Mouse (Mus musculus) induced T-regulatory cell, adult 2 months (primary cell): ENCODE data around the gene Lpcat2.

Source experiments
- DNase-seq: peaks from one replicate; pipeline ENCODE4 v3.0.0-alpha.2; 2012; ENCODE audit warnings: low read depth

Gene Lpcat2

DNA sequence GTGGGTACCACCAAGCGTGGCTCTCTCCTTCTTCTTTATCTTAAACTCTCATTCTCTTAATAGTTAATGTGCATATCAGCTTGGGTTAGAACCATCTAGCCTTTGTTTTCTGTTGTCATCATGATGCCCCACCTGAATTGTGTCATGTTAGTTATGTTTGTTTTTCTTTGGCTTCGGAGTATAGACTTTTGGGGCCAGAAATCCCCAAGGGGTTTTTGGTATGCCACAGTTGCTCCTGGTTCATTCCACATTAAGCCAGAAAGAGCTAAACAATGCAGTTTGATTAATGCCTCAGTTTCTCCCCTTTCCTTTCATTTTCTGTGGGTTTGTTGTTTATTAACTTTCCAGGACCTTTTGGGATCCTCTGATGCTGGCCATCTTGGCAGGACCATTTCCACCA is 53.3 kb downstream of the Lpcat2 start:
- DNase-seq, result no peak

GRCm38 (mm10) chr8:92911477-92911876 is 56.3 kb downstream of the Lpcat2 start:
- DNase-seq, result no peak

DNA sequence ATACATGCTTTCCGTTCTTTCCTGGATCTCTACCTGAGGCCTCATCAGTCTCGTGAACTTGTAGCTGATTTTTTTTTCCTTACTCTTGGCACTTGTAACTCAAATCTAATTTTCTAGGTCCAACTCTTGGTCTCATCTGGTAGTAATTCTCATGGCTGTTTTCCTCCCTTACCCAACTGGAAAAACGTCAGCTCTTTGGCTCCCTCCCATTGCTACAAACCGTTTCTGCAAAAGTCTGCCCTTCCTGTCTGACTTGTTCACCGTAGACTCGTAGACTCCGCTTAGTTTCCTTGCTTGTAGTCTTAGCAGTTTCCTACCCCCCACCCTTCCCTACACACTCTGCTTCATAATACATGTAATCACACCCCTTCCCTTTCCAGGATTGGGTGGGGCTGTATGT is 58.3 kb downstream of the Lpcat2 start:
- no peak for DNase-seq

DNA sequence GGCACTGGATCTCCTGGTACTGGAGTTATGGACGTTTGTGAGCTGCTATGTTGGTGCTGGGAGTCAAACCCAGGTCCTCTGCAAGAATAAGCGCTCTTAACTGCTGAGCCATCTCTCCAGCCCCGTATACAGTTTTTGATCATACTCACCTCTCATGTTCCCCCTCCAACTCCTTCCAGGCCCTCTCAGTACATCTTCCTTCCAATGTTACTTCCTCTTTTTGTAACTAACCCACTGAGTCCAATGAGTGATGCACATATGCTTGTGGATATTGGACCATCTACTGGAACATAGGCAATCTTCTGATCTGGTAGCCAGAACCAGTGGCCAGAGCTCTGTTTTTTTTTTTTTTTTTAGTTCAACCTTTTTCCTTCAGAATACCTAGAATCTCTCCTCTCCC is 60.9 kb downstream of the Lpcat2 start:
- DNase-seq, result no peak

GRCm38 (mm10) chr8:92921768-92922167 is 66.6 kb downstream of the Lpcat2 start:
- DNase-seq, result no peak

DNA sequence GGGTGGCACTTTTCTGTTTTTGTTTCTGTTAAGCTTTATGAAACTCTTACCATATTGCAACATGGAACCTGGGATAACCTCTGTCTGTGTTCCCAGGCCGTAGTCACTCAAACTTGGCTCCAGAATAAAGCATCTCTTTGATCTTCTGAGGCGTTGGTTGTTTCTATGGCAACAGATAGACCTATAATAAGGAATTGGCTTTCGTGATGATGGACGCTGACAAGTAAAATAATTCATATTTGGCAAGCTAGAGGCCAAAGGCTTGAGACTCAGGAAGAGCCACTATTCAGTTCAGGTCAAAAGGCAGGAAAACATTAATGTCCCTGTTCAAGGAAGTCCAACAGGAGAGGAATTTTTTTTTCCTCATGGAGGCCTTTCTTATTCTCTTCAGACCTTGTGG is 73.8 kb downstream of the Lpcat2 start:
- DNase-seq, result no peak

- DNase-seq, result no peak
These were observed 82.9 kb downstream of the Lpcat2 start for GRCm38 (mm10) chr8:92938056-92938455.

- no peak for DNase-seq
These were observed 93.9 kb downstream of the Lpcat2 start for GRCm38 (mm10) chr8:92949071-92949470.

GRCm38 (mm10) chr8:92950639-92951371 is 95.7 kb downstream of the Lpcat2 start:
- DNase-seq, result no peak

GRCm38 (mm10) chr8:92954044-92954443 is 98.9 kb downstream of the Lpcat2 start:
- DNase-seq, result no peak

- DNase-seq, result no peak
These were observed 104.6 kb downstream of the Lpcat2 start, which contains the start of gene Slc6a2 for GRCm38 (mm10) chr8:92959779-92960178. TSS of gene Slc6a2 (plus strand) at chr8:92960079.

- no peak for DNase-seq
These were observed 105.3 kb downstream of the Lpcat2 start for GRCm38 (mm10) chr8:92960451-92960911.

DNA sequence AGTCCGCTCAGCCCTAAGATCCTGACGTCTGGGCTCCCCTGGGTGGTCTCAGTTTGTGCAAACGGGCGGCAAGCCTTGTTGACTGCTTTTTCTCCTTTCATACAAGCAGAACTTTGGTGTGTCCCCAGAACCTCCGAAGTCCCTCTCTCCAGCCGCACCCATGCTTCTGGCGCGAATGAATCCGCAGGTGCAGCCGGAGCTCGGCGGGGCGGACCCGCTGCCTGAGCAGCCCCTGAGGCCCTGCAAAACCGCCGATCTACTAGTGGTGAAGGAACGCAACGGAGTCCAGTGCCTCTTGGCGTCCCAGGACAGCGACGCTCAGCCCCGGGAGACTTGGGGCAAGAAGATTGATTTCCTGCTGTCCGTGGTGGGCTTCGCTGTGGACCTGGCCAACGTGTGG is 105.9 kb downstream of the Lpcat2 start:
- no peak for DNase-seq

GRCm38 (mm10) chr8:92964556-92964955 is 109.4 kb downstream of the Lpcat2 start:
- DNase-seq, result no peak
